Mouse (Mus musculus) embryonic facial prominence, embryonic 12.5 days (tissue): ENCODE measurements around the gene Foxp2. TPM values are rescaled to one million over a fixed set of nuclear protein-coding genes. Genes with fewer than 3 reads are reported as not detected.

Experiments used
- ATAC-seq: fragments of 200-750 bp; cut with Nextera tagmentation; 2 replicates; pipeline ENCODE4 v1.8.0; 2017; ENCODE audit not compliant: insufficient number of reproducible peaks, insufficient read depth, low FRiP score, low TSS enrichment
- H3K27ac ChIP-seq: fragments of 300-500 bp; sonication (generic); 2 replicates; pipeline ENCODE4 v1.5.1; 2016; ENCODE audit warnings: mild to moderate bottlenecking
- H3K27me3 ChIP-seq: fragments of 300-500 bp; sonication (generic); 2 replicates; pipeline ENCODE4 v1.6.1; 2016; ENCODE audit warnings: mild to moderate bottlenecking, moderate library complexity
- H3K36me3 ChIP-seq: fragments of 300-500 bp; sonication (generic); 2 replicates; pipeline ENCODE4 v1.6.1; 2016; ENCODE audit warnings: mild to moderate bottlenecking
- H3K4me1 ChIP-seq: fragments of 300-500 bp; sonication (generic); 2 replicates; pipeline ENCODE4 v1.6.1; 2016
- H3K4me2 ChIP-seq: fragments of 300-500 bp; sonication (generic); replicated peaks from 2 replicates; pipeline ENCODE4 v1.6.1; 2016; ENCODE audit warnings: mild to moderate bottlenecking, moderate library complexity
- H3K4me3 ChIP-seq: fragments of 300-500 bp; sonication (generic); 2 replicates; pipeline ENCODE4 v1.5.1; 2016; ENCODE audit warnings: mild to moderate bottlenecking
- H3K9ac ChIP-seq: fragments of 300-500 bp; sonication (generic); 2 replicates; pipeline ENCODE4 v1.6.1; 2016; ENCODE audit warnings: mild to moderate bottlenecking, moderate library complexity
- H3K9me3 ChIP-seq: fragments of 300-500 bp; sonication (generic); 2 replicates; pipeline ENCODE4 v1.6.1; 2016; ENCODE audit warnings: mild to moderate bottlenecking, moderate library complexity
- WGBS: fragments of 180-500 bp; shearing (Covaris S2); methylation state at CpG from one replicate; pipeline ENCODE4 v1.1.7; 2016; 5-methylcytosine and 5-hydroxymethylcytosine counted together
- polyA plus RNA-seq: library from polyadenylated mRNA; unstranded; fragments of >200 nt; fragmentation: Nextera tagmentation; extraction: Ambion mirVana; gene quantifications from 2 replicates; pipeline ENCODE4 v1.2.1, GENCODE M21; 2016

The Foxp2 gene
- polyA plus RNA-seq, 1 experiment from 2014 or later: 67.4 TPM

DNA sequence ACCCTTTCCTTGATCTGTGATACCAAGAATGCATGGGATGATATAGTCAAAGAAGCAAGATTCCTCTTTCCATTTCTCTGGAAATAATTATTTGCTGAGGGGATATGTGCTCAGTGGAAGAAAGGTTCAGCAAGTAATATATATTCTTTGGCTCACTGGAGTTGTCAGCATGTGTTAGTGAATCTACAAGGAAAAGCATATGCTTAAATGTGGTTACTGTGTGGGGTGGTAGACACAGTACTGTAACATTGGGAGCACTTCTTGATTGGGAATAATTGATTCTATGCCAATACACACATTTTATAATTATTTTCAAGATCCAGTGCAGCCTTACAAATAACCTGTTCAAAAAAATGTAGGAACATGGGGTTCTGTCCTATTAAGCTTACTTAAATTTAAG is 21.6 kb downstream of the Foxp2 start:
- no peaks in the 10 kb centered on the region for H3K9me3 ChIP-seq
- H3K9ac ChIP-seq: no peak overlapping the region
- no peak overlapping the region for H3K4me3 ChIP-seq
- ATAC-seq: no peak
- H3K27ac ChIP-seq: no peak overlapping the region
- no peaks in the 10 kb centered on the region for H3K4me1 ChIP-seq
- no peaks in the 10 kb centered on the region for H3K36me3 ChIP-seq
- H3K4me2 ChIP-seq: no peak overlapping the region
- no peaks in the 10 kb centered on the region for H3K27me3 ChIP-seq

DNA sequence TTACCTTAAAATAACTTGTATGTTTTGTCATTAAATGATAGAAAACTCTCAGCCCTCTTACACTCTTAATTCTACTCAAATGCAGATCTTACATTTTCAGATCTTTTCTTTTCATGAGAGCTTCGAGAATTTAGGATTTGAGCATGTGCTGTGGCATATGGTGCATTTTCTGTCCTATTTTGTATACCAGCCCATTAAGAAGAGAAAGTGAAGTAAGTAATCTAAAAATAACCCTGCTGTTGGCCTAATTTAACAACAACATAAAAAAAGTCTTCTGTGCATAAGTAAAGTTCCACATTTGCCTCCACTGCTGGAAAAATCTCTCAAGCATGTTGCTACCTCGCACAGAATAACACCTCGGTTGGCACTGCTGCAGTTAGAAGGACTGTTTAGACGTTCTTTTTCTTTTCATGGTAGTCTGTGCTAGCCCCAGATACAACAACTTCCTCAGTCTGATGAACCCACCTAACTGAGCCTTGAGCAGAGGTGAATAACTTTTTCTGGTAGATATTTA is 23.9 kb downstream of the Foxp2 start:
- Histone ChIP-seq H3K36me3 (no peaks in the 10 kb centered on the region), H3K27ac (no peak overlapping the region), H3K4me1 (no peaks in the 10 kb centered on the region), H3K27me3 (no peaks in the 10 kb centered on the region), H3K4me3 (no peak overlapping the region), H3K4me2 (no peak overlapping the region), H3K9me3 (no peaks in the 10 kb centered on the region), H3K9ac (no peak overlapping the region)
- 89% methylated on average over 4 of the region's 4 CpGs for WGBS
- no peak for ATAC-seq

DNA sequence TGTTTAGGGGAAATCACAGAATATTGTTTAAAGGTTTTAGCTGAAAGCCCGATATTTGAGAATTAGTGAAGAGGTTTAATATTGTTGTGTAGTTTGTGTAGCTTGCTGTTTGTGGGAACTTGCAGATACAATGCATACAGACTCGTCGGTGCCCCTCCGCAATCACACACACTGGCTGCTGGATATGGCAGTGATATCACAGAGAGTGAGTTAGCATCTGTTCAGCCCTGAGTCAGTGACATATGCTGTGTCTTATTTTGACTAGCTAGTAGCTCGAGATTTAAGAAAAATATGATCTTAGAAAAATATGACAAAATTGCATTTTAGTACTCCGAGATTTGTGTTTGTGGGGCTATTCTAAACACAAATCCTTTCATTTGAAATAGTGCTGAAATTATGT is 49.9 kb downstream of the Foxp2 start:
- ATAC-seq: no peak
- Histone ChIP-seq H3K4me3 (no peak overlapping the region), H3K9me3 (no peaks in the 10 kb centered on the region), H3K9ac (no peak overlapping the region), H3K36me3 (no peaks in the 10 kb centered on the region), H3K4me2 (no peak overlapping the region), H3K4me1 (no peaks in the 10 kb centered on the region), H3K27me3 (no peaks in the 10 kb centered on the region), H3K27ac (no peak overlapping the region)
- WGBS: 80% methylated on average over 6 of the region's 6 CpGs

DNA sequence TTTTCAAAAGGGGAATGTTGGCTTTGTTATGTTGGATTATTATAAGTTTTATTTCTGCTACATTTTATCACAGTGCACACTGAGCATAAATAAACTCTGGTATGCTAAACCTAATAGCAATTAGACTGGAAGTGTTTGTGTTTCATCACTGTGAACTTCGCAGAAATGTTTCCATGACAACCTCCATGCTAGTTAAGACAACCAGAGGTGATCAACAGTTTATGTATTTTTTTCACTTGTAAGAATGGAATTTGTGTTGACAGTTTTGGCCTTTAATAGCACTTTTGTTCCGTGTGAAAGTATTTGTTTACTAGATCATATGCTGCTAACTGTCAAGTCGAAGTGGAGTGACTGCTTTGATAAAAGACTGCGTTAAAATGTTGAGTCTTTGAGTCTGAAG is 51.6 kb downstream of the Foxp2 start:
- no peak for ATAC-seq
- 57% methylated on average over 4 of the region's 4 CpGs for WGBS
- Histone ChIP-seq H3K4me3 (no peak overlapping the region), H3K9me3 (no peaks in the 10 kb centered on the region), H3K9ac (no peak overlapping the region), H3K4me2 (no peak overlapping the region), H3K27ac (no peak overlapping the region), H3K36me3 (no peaks in the 10 kb centered on the region), H3K4me1 (no peaks in the 10 kb centered on the region), H3K27me3 (no peaks in the 10 kb centered on the region)

DNA sequence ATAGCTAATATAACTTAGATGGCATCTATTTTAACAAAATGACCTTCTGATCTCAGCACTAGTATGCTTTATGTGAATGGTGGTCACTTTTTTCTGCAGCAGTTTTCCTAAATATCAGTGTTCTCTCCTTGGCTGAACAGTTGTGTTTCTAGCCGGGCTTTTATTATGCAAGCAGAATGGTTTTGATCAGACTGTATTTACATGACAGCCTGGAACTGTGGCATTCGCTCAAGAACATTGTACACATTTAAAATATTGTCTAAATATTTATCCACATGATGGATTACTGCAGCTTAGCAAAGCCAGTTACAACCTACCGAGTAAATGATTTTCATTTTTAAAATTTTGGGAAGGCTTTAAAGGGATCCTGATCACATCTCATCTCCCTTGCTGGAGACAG is 75.9 kb downstream of the Foxp2 start:
- 76% methylated on average over 3 of the region's 3 CpGs for WGBS
- H3K4me1 ChIP-seq: no peaks in the 10 kb centered on the region
- ATAC-seq: no peak

DNA sequence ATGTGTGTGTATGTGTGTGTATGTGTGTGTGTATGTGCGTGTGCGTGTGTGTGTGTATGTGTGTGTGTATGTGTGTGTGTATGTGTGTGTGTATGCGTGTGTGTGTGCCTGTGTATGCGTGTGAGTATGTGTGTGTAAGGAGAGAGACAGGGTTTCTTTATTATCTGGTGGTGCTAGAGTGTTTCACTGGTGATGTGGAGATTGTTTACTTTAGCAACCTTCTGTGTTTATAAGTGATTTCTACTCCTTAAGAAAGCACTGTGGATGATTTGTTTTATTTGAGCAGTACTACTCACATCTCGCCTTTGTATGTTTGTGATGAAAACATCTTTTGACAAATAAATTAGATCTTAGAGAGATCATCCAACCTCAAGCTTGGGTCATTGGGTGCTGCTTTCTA is 77.1 kb downstream of the Foxp2 start:
- no peaks in the 10 kb centered on the region for H3K36me3 ChIP-seq
- ATAC-seq: no peak
- H3K27ac ChIP-seq: no peak overlapping the region
- no peaks in the 10 kb centered on the region for H3K9me3 ChIP-seq
- no peaks in the 10 kb centered on the region for H3K27me3 ChIP-seq
- no peak overlapping the region for H3K4me2 ChIP-seq
- H3K4me1 ChIP-seq: no peaks in the 10 kb centered on the region
- H3K4me3 ChIP-seq: no peak overlapping the region
- 86% methylated on average over 5 of the region's 5 CpGs for WGBS
- H3K9ac ChIP-seq: no peak overlapping the region

More for the DNA sequence above, 75.9 kb downstream of the Foxp2 start:
- Histone ChIP-seq H3K9ac (no peak overlapping the region), H3K36me3 (no peaks in the 10 kb centered on the region), H3K4me2 (no peak overlapping the region), H3K27me3 (no peaks in the 10 kb centered on the region), H3K4me3 (no peak overlapping the region), H3K27ac (no peak overlapping the region), H3K9me3 (no peaks in the 10 kb centered on the region)

DNA sequence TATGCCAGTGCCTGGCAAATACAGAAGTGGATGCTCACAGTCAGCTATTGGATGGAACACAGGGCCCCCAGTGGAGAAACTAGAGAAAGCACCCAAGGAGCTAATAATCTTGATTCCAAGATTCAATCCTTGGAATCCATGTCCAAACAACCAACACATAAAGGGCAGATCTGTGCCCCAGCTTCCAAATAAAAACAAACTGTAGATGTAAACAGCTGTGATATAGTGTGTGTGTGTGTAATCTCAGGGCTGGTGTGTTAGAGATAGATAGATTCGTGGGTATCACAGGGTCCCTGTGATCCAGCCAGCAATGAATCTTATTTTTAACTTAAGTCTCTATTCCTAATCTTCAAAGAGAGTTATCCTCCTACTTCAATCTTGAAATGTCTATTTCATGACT is 107.0 kb downstream of the Foxp2 start:
- Histone ChIP-seq H3K9me3 (no peaks in the 10 kb centered on the region), H3K27me3 (no peaks in the 10 kb centered on the region), H3K4me2 (no peak overlapping the region), H3K36me3 (no peaks in the 10 kb centered on the region), H3K27ac (no peak overlapping the region), H3K4me3 (no peak overlapping the region), H3K9ac (no peak overlapping the region), H3K4me1 (no peaks in the 10 kb centered on the region)
- ATAC-seq: no peak
- 86% methylated on average over 1 of the region's 1 CpGs for WGBS

DNA sequence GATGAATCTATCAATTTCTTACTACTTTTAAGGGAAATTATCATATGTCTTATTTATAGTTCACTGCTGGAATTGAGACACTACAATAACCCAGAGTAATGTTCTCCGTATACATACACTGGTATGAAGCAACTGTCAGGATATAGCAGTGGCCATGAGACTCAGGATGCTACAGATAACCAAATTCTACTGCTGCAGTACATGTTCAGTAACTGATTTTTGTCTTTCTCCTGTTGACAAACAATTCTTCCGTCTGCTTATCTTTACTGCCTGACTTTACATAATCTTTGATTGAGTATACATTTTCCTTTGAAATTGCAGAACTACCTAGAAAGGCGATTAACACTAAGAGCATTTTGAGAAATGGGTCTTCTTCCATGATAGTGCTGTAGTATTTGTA is 127.3 kb downstream of the Foxp2 start:
- ATAC-seq: no peak
- H3K36me3 ChIP-seq: no peaks in the 10 kb centered on the region
- no peaks in the 10 kb centered on the region for H3K4me1 ChIP-seq
- no peak overlapping the region for H3K4me3 ChIP-seq
- no peaks in the 10 kb centered on the region for H3K27me3 ChIP-seq
- no peak overlapping the region for H3K9ac ChIP-seq
- H3K9me3 ChIP-seq: no peaks in the 10 kb centered on the region
- WGBS: 87% methylated on average over 3 of the region's 3 CpGs
- H3K27ac ChIP-seq: no peak overlapping the region
- H3K4me2 ChIP-seq: no peak overlapping the region

DNA sequence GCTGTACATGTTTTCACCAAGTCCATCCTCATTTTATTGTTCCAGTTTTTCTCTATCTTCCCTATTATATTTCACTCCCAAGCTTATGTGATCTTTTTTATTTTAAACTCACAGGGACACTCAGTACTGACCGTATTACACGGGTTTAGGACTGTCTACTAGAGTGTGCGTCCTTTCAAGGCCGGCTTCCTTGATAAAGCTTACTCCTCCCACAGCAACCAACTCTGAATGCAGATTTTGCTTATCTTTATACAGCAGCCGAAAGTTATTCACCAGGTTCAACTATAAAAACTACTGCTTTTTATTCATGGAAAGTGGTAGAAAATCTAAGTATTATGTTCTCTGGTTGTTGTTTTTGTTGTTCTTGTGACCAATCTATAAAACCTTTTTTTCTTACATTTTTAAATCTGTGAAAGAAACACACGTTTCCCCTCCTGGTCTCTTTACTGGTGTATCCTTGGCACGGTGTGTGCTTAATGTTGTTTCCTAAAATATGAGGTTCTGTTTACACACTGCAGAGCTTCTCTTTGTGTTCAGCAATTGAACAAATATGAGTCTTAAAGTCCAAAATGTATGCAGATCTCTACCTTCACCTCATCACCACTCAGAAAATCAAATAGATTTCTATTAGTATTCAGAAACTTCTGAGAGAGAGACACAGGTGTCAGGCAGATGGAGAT is 128.4 kb downstream of the Foxp2 start:
- no peak overlapping the region for H3K27ac ChIP-seq
- no peak overlapping the region for H3K4me2 ChIP-seq
- no peak overlapping the region for H3K4me3 ChIP-seq
- no peaks in the 10 kb centered on the region for H3K4me1 ChIP-seq
- no peaks in the 10 kb centered on the region for H3K27me3 ChIP-seq
- 85% methylated on average over 7 of the region's 7 CpGs for WGBS
- H3K36me3 ChIP-seq: no peaks in the 10 kb centered on the region
- ATAC-seq: no peak
- no peaks in the 10 kb centered on the region for H3K9me3 ChIP-seq
- no peak overlapping the region for H3K9ac ChIP-seq

DNA sequence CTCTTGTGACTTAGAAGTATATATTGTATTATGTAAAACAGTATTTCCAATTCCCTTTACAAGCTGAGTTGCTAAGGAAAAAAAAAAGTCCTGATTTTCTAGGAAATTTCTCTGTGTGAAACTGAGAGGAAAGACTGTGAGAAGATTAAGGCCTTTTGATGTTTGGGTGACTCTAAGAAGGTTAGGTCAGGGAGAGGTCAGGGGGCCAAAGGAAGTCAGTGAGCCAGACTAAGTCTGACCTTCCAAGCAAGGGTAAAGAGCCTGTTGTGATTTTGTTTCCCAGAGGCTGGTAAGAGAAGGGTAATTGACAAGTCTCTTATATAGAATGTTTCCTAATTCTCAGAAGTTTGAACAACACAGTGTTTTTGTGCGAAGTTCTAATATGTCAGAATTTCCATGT is 162.1 kb downstream of the Foxp2 start:
- H3K4me2 ChIP-seq: no peak overlapping the region
- H3K27ac ChIP-seq: no peak overlapping the region
- ATAC-seq: no peak
- no peaks in the 10 kb centered on the region for H3K27me3 ChIP-seq
- WGBS: 37% methylated on average over 1 of the region's 1 CpGs
- no peaks in the 10 kb centered on the region for H3K36me3 ChIP-seq
- H3K9me3 ChIP-seq: no peaks in the 10 kb centered on the region
- H3K4me1 ChIP-seq: no peaks in the 10 kb centered on the region
- no peak overlapping the region for H3K4me3 ChIP-seq
- no peak overlapping the region for H3K9ac ChIP-seq

DNA sequence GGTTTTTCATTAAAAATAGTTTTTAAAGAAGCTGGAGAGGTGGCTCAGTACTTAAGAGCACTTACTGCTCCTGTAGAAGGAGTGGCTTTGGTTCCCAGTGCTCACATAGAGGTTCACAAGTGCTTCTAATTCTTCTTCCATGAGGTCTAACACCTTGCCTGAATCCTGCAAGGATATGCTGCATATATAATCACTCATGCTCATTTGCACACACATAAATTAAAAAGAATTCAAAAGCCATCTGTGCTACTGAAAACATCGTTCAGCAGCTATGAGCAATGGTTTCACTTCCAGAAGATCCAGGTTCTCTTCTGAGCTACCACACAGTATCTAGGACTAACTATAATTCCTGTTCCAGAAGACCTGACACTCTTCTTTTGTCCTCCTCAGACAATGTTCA is 200.4 kb downstream of the Foxp2 start:
- H3K36me3 ChIP-seq: no peaks in the 10 kb centered on the region
- ATAC-seq: no peak
- H3K4me3 ChIP-seq: no peak overlapping the region
- no peak overlapping the region for H3K4me2 ChIP-seq
- H3K9ac ChIP-seq: no peak overlapping the region
- no peaks in the 10 kb centered on the region for H3K9me3 ChIP-seq
- 88% methylated on average over 1 of the region's 1 CpGs for WGBS
- H3K27ac ChIP-seq: no peak overlapping the region
- H3K4me1 ChIP-seq: no peaks in the 10 kb centered on the region
- H3K27me3 ChIP-seq: no peaks in the 10 kb centered on the region

DNA sequence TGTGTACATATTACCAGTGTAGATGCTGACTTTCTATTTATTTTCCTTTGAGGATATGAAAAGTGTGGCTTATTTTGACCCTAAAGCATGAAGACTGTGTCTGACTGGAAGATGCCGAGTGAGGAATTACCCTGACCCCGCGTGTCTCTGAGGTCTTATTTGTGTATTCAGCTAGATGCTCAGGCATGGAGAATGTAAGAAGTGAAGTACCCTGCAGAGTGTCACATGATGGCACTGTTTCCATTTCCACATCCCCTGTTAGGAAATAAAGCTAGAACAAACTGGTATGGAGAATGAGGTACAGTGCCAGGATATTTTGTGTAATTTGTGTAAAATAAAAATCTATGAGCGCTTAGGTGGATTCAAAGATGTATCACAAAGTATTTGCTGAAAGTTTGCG is 219.8 kb downstream of the Foxp2 start:
- no peak overlapping the region for H3K9ac ChIP-seq

DNA sequence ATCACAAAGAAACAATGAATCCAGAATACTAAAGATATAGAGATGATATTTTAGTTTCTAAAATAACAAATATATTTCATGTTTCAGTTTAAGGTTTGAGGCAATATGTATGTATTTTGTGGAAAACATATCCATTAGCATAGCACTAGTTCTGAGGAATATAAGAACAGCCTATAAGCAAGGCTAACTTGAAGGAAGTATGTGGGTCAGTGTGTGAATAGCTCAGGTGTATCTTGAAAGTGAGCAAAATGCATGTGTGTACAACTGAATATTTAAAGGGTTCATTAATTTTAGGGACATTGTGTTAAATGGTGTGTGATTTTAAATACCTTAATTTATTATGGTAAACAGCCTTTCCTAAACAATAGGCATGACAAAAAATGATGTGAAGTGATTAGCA is 220.2 kb downstream of the Foxp2 start:
- Histone ChIP-seq H3K4me2 (no peak overlapping the region), H3K36me3 (no peaks in the 10 kb centered on the region), H3K27me3 (no peaks in the 10 kb centered on the region), H3K27ac (no peak overlapping the region), H3K9ac (no peak overlapping the region), H3K9me3 (no peaks in the 10 kb centered on the region), H3K4me3 (no peak overlapping the region), H3K4me1 (no peaks in the 10 kb centered on the region)
- no peak for ATAC-seq

More for the DNA sequence above, 219.8 kb downstream of the Foxp2 start:
- no peak overlapping the region for H3K4me2 ChIP-seq
- no peaks in the 10 kb centered on the region for H3K4me1 ChIP-seq
- H3K9me3 ChIP-seq: no peaks in the 10 kb centered on the region
- no peak for ATAC-seq
- H3K27ac ChIP-seq: no peak overlapping the region
- no peaks in the 10 kb centered on the region for H3K27me3 ChIP-seq
- no peaks in the 10 kb centered on the region for H3K36me3 ChIP-seq
- 71% methylated on average over 5 of the region's 5 CpGs for WGBS
- H3K4me3 ChIP-seq: no peak overlapping the region
